Mouse (Mus musculus): Measurements from ENCODE around the gene Tor4a. TPM values are rescaled to one million over a fixed set of nuclear protein-coding genes. Genes with fewer than 3 reads are reported as not detected.

Gene Tor4a
- polyA plus RNA-seq, 1 experiment from 2014 or later = 2.0 TPM

DNA sequence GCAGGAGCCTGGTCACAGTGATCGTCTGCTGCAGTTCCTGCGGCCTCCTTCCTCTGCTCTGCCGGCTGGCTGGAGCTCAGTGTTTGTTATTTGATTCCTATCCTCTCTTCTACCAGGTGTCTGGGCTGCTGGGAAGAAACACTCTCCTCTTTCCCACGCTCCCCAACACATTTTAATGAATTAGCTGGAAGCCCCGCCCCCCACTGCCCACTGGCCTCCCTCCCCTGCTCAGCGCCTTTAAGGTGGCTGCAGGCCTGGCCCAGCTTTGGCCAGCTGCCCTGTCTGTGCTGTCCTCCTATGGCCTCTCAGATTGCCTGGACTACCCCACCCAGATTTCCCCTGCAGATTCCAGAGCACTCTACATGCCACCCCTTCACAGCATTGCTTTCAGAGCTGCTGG is 19.0 kb downstream of the Tor4a start:
- Histone ChIP-seq H3K4me3 (replicated peaks; ENCODE audit: low read length) (peak overlapping the region; percentile 7; the same call in 1 of the 2 replicates), H3K9ac (0 out of 2 replicates have a peak overlapping the region, but pooled peaks have one; percentile 16), H3K4me2 (replicated peaks) (peak overlapping the region; percentile 31), H3K27ac (peak overlapping the region; percentile 81), H3K36me3 (replicated peaks; ENCODE audit: control insufficient read depth, insufficient read depth) (no peaks in the 10 kb centered on the region), H3K4me1 (replicated peaks; ENCODE audit: control insufficient read depth, insufficient read depth, low read length) (peaks cover 50% of the 10 kb centered on the region; the same call in 1 of the 2 replicates), H3K9me3 (ENCODE audit: control insufficient read depth, low read length) (no peaks in the 10 kb centered on the region), H3K27me3 (ENCODE audit: control insufficient read depth, insufficient read depth, low read length) (no peaks in the 10 kb centered on the region)
- WGBS = 4% methylated on average over 6 of the region's 6 CpGs
- DNase-seq (ENCODE audit: low spot score) (peak; percentile 63), ATAC-seq (ENCODE audit: low FRiP score) (peak; percentile 25)

DNA sequence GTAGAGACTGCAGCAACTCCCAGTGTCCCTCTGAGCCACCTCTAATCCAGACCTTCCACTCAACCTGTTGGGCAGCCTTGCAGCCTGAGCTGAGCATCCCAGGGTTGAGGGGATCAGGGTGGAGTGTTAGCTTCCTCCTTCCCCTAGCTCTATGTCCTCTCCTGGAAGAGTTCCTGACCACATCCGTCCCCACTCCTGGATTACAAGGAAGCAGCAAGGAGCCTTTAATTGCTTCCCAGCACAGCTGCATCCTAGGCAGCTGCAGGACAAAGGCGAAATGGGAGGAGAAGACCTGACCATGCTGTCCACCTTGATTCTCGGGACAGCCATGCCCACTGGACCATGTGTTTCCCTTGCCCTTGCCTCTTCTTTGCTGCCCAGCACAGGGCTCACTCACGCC is 19.6 kb downstream of the Tor4a start:
- ATAC-seq (ENCODE audit: low FRiP score) (no peak), DNase-seq (ENCODE audit: low spot score) (no peak)
- Histone ChIP-seq H3K9me3 (ENCODE audit: control insufficient read depth, low read length) (no peaks in the 10 kb centered on the region), H3K27me3 (ENCODE audit: control insufficient read depth, insufficient read depth, low read length) (no peaks in the 10 kb centered on the region), H3K4me2 (replicated peaks) (peak overlapping the region; percentile 31), H3K27ac (peak overlapping the region; percentile 81), H3K4me1 (replicated peaks; ENCODE audit: control insufficient read depth, insufficient read depth, low read length) (peaks cover 45% of the 10 kb centered on the region; the same call in 1 of the 2 replicates), H3K36me3 (replicated peaks; ENCODE audit: control insufficient read depth, insufficient read depth) (no peaks in the 10 kb centered on the region), H3K4me3 (replicated peaks; ENCODE audit: low read length) (0 out of 2 replicates have a peak overlapping the region, but pooled peaks have one; percentile 7), H3K9ac (0 out of 2 replicates have a peak overlapping the region, but pooled peaks have one; percentile 16)
- 33% methylated on average over 4 of the region's 4 CpGs for WGBS

DNA sequence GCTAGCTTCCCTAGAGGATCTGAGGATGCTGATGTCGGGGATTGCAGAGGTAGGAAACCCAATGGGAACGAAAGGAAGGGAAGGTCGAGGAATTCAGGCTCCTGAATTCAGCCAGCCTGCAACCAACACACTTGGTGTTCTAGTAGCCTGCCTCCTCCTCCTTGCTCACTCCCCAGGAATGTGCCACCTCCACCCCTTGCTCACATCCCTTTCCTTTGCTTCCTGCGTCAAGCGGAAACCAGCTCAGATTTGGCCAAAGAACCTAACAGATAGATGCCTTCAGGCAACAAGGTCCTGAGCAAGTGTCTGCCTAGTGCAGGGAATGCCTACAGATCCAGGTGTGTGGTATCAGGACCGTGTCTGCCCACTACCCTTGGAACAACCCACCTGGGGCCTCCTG is 20.1 kb downstream of the Tor4a start:
- 65% methylated on average over 6 of the region's 6 CpGs for WGBS
- Histone ChIP-seq H3K4me1 (replicated peaks; ENCODE audit: control insufficient read depth, insufficient read depth, low read length) (peaks cover 40% of the 10 kb centered on the region; the same call in 1 of the 2 replicates), H3K4me3 (replicated peaks; ENCODE audit: low read length) (no peak overlapping the region), H3K27ac (peak overlapping the region; percentile 81), H3K4me2 (replicated peaks) (peak overlapping the region; percentile 31), H3K36me3 (replicated peaks; ENCODE audit: control insufficient read depth, insufficient read depth) (no peaks in the 10 kb centered on the region), H3K27me3 (ENCODE audit: control insufficient read depth, insufficient read depth, low read length) (no peaks in the 10 kb centered on the region), H3K9ac (no peak overlapping the region), H3K9me3 (ENCODE audit: control insufficient read depth, low read length) (no peaks in the 10 kb centered on the region)
- ATAC-seq (ENCODE audit: low FRiP score) (no peak), DNase-seq (ENCODE audit: low spot score) (no peak)

DNA sequence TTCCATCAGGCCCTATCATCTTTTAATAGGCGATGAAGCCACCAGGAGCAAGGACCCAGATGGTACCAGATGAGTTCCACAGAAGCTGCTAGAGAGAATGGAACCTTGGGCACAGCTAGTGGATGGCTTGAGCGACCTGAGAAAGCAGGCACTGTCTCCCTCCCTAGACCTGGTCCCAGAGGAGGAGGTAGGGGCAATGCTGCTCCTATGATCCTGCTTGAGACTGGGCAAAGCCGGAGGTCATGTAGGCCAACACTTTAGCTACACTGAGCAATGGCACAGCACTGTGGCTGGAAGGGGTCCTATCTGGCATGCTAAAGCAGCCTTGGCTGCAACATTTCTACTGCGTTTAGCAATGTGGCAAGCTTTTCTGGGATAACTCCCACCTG is 21.0 kb downstream of the Tor4a start:
- WGBS = 92% methylated on average over 4 of the region's 4 CpGs
- Histone ChIP-seq H3K9ac (no peak overlapping the region), H3K27ac (no peak overlapping the region), H3K4me2 (replicated peaks) (no peak overlapping the region), H3K9me3 (ENCODE audit: control insufficient read depth, low read length) (no peaks in the 10 kb centered on the region), H3K36me3 (replicated peaks; ENCODE audit: control insufficient read depth, insufficient read depth) (no peaks in the 10 kb centered on the region), H3K4me3 (replicated peaks; ENCODE audit: low read length) (no peak overlapping the region), H3K4me1 (replicated peaks; ENCODE audit: control insufficient read depth, insufficient read depth, low read length) (peaks cover 34% of the 10 kb centered on the region; the same call in 1 of the 2 replicates), H3K27me3 (ENCODE audit: control insufficient read depth, insufficient read depth, low read length) (no peaks in the 10 kb centered on the region)
- no peak for ATAC-seq (ENCODE audit: low FRiP score)
- no peak for DNase-seq (ENCODE audit: low spot score)

DNA sequence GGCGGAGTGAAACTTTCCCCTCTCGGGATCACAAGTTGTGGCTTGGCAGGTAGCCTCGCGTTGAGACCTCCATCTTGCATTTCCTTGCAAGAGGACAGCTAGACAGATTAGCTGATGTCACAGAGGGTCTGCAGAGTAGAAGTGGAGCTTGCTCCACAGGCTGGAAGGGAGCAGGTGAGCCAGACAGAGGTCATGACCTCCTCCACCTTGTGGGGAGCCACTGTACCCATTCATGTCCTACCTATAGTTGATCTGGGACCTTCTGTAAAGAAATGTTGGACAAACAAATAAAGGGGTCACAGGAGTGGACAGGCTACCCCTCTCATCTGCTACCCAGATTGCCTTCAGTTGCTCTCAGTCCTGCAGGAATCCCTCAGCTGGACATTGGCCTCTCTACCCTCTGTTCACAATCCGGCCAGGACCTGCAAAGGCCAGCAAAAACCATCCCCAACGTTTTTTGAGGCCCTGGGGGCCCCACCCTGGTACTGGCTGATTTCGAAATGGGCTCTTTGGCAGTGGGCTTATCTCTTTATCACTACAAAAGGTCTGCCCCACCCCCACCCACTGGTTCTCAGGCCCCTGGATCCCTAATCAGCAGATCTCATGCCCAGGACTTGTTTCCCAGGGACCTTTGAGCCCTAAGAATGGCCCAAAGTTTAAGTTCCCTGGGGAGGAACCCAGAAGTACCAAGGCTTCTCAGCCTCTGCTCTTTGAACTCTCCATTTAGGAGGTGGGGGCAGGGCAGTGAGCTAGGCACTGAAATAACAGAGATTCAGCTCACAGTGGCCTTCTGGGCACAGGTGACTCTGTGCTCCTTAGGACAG is 21.6 kb downstream of the Tor4a start:
- Histone ChIP-seq H3K9ac (no peak overlapping the region), H3K27me3 (ENCODE audit: control insufficient read depth, insufficient read depth, low read length) (no peaks in the 10 kb centered on the region), H3K36me3 (replicated peaks; ENCODE audit: control insufficient read depth, insufficient read depth) (no peaks in the 10 kb centered on the region), H3K4me1 (replicated peaks; ENCODE audit: control insufficient read depth, insufficient read depth, low read length) (peaks cover 36% of the 10 kb centered on the region), H3K4me3 (replicated peaks; ENCODE audit: low read length) (no peak overlapping the region), H3K27ac (no peak overlapping the region), H3K4me2 (replicated peaks) (no peak overlapping the region), H3K9me3 (ENCODE audit: control insufficient read depth, low read length) (no peaks in the 10 kb centered on the region)
- 63% methylated on average over 7 of the region's 7 CpGs for WGBS
- ATAC-seq (ENCODE audit: low FRiP score) = no peak
- DNase-seq (ENCODE audit: low spot score) = no peak

DNA sequence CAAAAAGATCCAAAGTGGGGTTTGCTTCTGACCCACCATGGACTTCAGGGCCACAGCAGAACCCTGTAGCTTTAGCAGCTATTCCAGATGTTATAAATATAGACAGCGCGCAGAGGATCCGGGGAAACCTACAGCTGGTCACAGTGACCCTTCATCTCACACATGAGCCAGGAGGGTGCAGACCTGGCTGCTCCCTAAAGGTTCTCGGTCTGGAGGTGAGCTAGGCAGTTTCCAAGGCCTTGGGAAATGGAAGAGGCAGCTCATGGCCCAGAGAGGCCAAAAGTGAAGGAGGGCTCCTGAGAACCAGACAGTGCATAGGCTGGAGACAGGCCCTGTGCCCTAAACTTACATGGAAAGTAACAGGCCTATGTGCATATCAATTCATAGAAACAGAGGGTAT is 22.9 kb downstream of the Tor4a start:
- H3K27me3 ChIP-seq (ENCODE audit: control insufficient read depth, insufficient read depth, low read length) = no peaks in the 10 kb centered on the region
- H3K27ac ChIP-seq = no peak overlapping the region
- no peak for DNase-seq (ENCODE audit: low spot score)
- H3K4me1 ChIP-seq (replicated peaks; ENCODE audit: control insufficient read depth, insufficient read depth, low read length) = peaks cover 39% of the 10 kb centered on the region
- WGBS = 97% methylated on average over 4 of the region's 4 CpGs
- no peak overlapping the region for H3K4me3 ChIP-seq (replicated peaks; ENCODE audit: low read length)
- no peak for ATAC-seq (ENCODE audit: low FRiP score)
- H3K9ac ChIP-seq = no peak overlapping the region
- H3K9me3 ChIP-seq (ENCODE audit: control insufficient read depth, low read length) = no peaks in the 10 kb centered on the region
- no peak overlapping the region for H3K4me2 ChIP-seq (replicated peaks)
- no peaks in the 10 kb centered on the region for H3K36me3 ChIP-seq (replicated peaks; ENCODE audit: control insufficient read depth, insufficient read depth)

DNA sequence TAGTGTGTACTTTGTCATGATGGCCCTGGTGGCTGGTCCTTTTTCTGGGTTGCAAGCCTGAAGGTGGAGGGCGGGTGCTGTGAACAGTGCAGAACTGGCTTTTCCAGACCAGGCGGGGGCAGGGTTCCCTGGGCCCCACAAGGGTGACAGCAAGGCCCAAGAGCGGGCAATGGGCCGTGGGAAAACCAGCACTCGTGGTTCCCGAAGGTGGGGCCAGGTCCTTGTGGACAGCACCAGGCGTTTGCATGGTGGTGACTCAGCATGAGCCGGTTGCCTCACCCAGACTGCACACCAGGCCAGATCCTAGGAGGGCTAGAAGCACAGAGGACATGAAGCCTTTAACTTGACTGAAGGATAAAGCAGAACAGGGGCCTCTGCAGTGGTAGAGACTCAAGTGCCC is 24.1 kb downstream of the Tor4a start:
- no peak overlapping the region for H3K9ac ChIP-seq
- no peak for ATAC-seq (ENCODE audit: low FRiP score)
- H3K9me3 ChIP-seq (ENCODE audit: control insufficient read depth, low read length) = no peaks in the 10 kb centered on the region
- H3K27me3 ChIP-seq (ENCODE audit: control insufficient read depth, insufficient read depth, low read length) = no peaks in the 10 kb centered on the region
- no peak for DNase-seq (ENCODE audit: low spot score)
- H3K4me3 ChIP-seq (replicated peaks; ENCODE audit: low read length) = no peak overlapping the region
- H3K4me2 ChIP-seq (replicated peaks) = no peak overlapping the region
- H3K36me3 ChIP-seq (replicated peaks; ENCODE audit: control insufficient read depth, insufficient read depth) = no peaks in the 10 kb centered on the region
- WGBS = 76% methylated on average over 8 of the region's 8 CpGs
- H3K4me1 ChIP-seq (replicated peaks; ENCODE audit: control insufficient read depth, insufficient read depth, low read length) = peaks cover 40% of the 10 kb centered on the region
- H3K27ac ChIP-seq = no peak overlapping the region

DNA sequence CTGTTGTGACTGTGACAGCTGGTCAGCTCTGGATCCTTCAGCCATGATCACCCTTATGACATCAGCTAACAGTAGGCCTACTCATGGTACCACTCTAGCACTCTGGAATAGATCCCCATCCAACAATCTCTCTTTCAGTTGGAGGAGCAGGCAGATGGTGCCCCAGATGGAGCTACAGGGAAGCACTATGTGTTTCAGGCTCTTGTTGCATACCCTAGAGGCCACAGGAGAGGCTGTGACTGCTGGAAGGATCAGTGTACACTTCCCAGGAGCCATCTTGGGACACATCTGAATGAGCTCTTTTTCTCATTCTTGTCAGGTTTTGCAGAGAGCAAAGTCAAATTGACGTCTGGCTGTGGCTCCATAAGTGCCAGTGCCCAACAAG is 24.9 kb downstream of the Tor4a start:
- WGBS = 37% methylated on average over 1 of the region's 1 CpGs
- Histone ChIP-seq H3K4me2 (replicated peaks) (no peak overlapping the region), H3K27ac (no peak overlapping the region), H3K9ac (no peak overlapping the region), H3K27me3 (ENCODE audit: control insufficient read depth, insufficient read depth, low read length) (no peaks in the 10 kb centered on the region), H3K4me3 (replicated peaks; ENCODE audit: low read length) (no peak overlapping the region), H3K36me3 (replicated peaks; ENCODE audit: control insufficient read depth, insufficient read depth) (no peaks in the 10 kb centered on the region), H3K9me3 (ENCODE audit: control insufficient read depth, low read length) (no peaks in the 10 kb centered on the region), H3K4me1 (replicated peaks; ENCODE audit: control insufficient read depth, insufficient read depth, low read length) (peaks cover 36% of the 10 kb centered on the region)
- no peak for DNase-seq (ENCODE audit: low spot score)
- no peak for ATAC-seq (ENCODE audit: low FRiP score)

DNA sequence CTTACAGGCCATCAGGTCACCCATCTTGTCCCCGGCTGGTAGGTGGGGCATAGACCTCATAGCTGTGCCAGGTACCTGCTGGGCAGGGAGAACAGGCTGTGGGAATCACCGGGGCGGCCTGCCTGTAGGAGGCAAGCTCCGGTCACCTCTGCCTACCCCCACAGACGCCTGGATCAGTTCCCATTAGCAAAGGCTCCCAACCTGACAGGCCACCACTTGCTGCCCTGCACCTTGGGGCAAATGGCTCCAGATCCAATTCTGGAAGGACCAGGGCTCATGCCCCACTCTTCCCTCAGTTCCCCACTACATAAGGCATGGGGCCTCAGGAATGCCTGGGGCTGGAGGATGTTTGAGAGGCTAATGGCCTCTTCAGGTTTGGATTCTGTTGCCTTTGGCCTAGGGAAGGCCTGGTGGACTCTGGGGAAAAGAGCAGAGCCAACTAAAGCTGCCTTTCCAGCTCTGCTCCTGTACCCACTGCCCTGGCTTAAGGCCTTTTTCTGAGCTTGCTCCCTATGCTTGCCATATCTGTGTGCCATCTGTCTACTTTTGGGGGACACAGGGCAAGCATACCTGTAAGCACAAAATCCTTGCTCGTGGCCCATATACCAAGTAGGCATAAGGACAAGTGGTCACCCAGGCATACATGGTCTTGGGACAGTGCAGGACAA is 25.5 kb downstream of the Tor4a start:
- H3K4me1 ChIP-seq (replicated peaks; ENCODE audit: control insufficient read depth, insufficient read depth, low read length) = peaks cover 31% of the 10 kb centered on the region
- no peak overlapping the region for H3K27ac ChIP-seq
- no peak overlapping the region for H3K4me3 ChIP-seq (replicated peaks; ENCODE audit: low read length)
- H3K9me3 ChIP-seq (ENCODE audit: control insufficient read depth, low read length) = no peaks in the 10 kb centered on the region
- ATAC-seq (ENCODE audit: low FRiP score) (no peak), DNase-seq (ENCODE audit: low spot score) (no peak)
- no peak overlapping the region for H3K4me2 ChIP-seq (replicated peaks)
- no peak overlapping the region for H3K9ac ChIP-seq
- H3K36me3 ChIP-seq (replicated peaks; ENCODE audit: control insufficient read depth, insufficient read depth) = no peaks in the 10 kb centered on the region
- H3K27me3 ChIP-seq (ENCODE audit: control insufficient read depth, insufficient read depth, low read length) = no peaks in the 10 kb centered on the region
- 82% methylated on average over 6 of the region's 6 CpGs for WGBS
